Mouse (Mus musculus): ENCODE measurements around the gene Psen2. TPM values are rescaled to one million over a fixed set of nuclear protein-coding genes. Genes with fewer than 3 reads are reported as not detected.

The Psen2 gene
- polyA plus RNA-seq, 1 experiment from 2014 or later = 15.6 TPM

GRCm38 (mm10) chr1:180251176-180252048 is 11.8 kb downstream of the Psen2 start:
- Histone ChIP-seq H3K4me3 (no peak overlapping the region), H3K9me3 (no peaks in the 10 kb centered on the region), H3K27me3 (ENCODE audit: insufficient read depth, poor library complexity, severe bottlenecking) (peaks cover 11% of the 10 kb centered on the region; the same call in 1 of the 2 replicates), H3K27ac (peak overlapping the region; percentile 44; the same call in 1 of the 2 replicates), H3K4me1 (peaks cover 65% of the 10 kb centered on the region), H3K36me3 (no peaks in the 10 kb centered on the region)
- 44% methylated on average over 10 of the region's 10 CpGs for WGBS
- no peak for DNase-seq (ENCODE audit: low spot score)

- DNase-seq (ENCODE audit: low spot score) = no peak
- Histone ChIP-seq H3K4me1 (peaks cover 67% of the 10 kb centered on the region), H3K27ac (peak overlapping the region; percentile 71), H3K9me3 (no peaks in the 10 kb centered on the region), H3K36me3 (0 out of 2 replicates have a peak, but pooled peaks cover 3% of the 10 kb centered on the region), H3K27me3 (ENCODE audit: insufficient read depth, poor library complexity, severe bottlenecking) (peaks cover 11% of the 10 kb centered on the region; the same call in 1 of the 2 replicates), H3K4me3 (peak overlapping the region; percentile 33)
- WGBS = 40% methylated on average over 8 of the region's 8 CpGs
Measured at GRCm38 (mm10) chr1:180250441-180250830, 12.8 kb downstream of the Psen2 start.

GRCm38 (mm10) chr1:180249666-180250440 is 13.4 kb downstream of the Psen2 start:
- Histone ChIP-seq H3K4me1 (peaks cover 64% of the 10 kb centered on the region), H3K27me3 (ENCODE audit: insufficient read depth, poor library complexity, severe bottlenecking) (peaks cover 7% of the 10 kb centered on the region; the same call in 1 of the 2 replicates), H3K36me3 (0 out of 2 replicates have a peak, but pooled peaks cover 7% of the 10 kb centered on the region), H3K9me3 (no peaks in the 10 kb centered on the region), H3K4me3 (peak overlapping the region; percentile 33), H3K27ac (peak overlapping the region; percentile 71)
- WGBS = 14% methylated on average over 20 of the region's 20 CpGs
- peak; percentile 83 for DNase-seq (ENCODE audit: low spot score)

- Histone ChIP-seq H3K9me3 (no peaks in the 10 kb centered on the region), H3K27ac (peak overlapping the region; percentile 69), H3K4me3 (no peak overlapping the region), H3K27me3 (ENCODE audit: insufficient read depth, poor library complexity, severe bottlenecking) (no peaks in the 10 kb centered on the region; the same call in 1 of the 2 replicates), H3K36me3 (peaks cover 7% of the 10 kb centered on the region; the same call in 1 of the 2 replicates), H3K4me1 (peaks cover 61% of the 10 kb centered on the region)
- no peak for DNase-seq (ENCODE audit: low spot score)
- 41% methylated on average over 7 of the region's 7 CpGs for WGBS
Measured at GRCm38 (mm10) chr1:180248593-180249146, 14.6 kb downstream of the Psen2 start.

GRCm38 (mm10) chr1:180247901-180248300 is 15.3 kb downstream of the Psen2 start:
- Histone ChIP-seq H3K27me3 (ENCODE audit: insufficient read depth, poor library complexity, severe bottlenecking) (no peaks in the 10 kb centered on the region; the same call in 1 of the 2 replicates), H3K4me1 (peaks cover 61% of the 10 kb centered on the region), H3K9me3 (no peaks in the 10 kb centered on the region), H3K36me3 (peaks cover 10% of the 10 kb centered on the region; the same call in 1 of the 2 replicates), H3K4me3 (no peak overlapping the region), H3K27ac (peak overlapping the region; percentile 69; the same call in 1 of the 2 replicates)
- DNase-seq (ENCODE audit: low spot score) = no peak
- WGBS = 38% methylated on average over 7 of the region's 7 CpGs

- WGBS = 61% methylated on average over 13 of the region's 13 CpGs
- no peak for DNase-seq (ENCODE audit: low spot score)
- Histone ChIP-seq H3K9me3 (no peaks in the 10 kb centered on the region), H3K27me3 (ENCODE audit: insufficient read depth, poor library complexity, severe bottlenecking) (no peaks in the 10 kb centered on the region; the same call in 1 of the 2 replicates), H3K36me3 (peaks cover 13% of the 10 kb centered on the region; the same call in 1 of the 2 replicates), H3K4me3 (no peak overlapping the region), H3K4me1 (peaks cover 53% of the 10 kb centered on the region), H3K27ac (0 out of 2 replicates have a peak overlapping the region, but pooled peaks have one; percentile 22)
Measured at GRCm38 (mm10) chr1:180245741-180246507, 17.3 kb downstream of the Psen2 start.

- 78% methylated on average over 3 of the region's 3 CpGs for WGBS
- Histone ChIP-seq H3K9me3 (no peaks in the 10 kb centered on the region), H3K27me3 (ENCODE audit: insufficient read depth, poor library complexity, severe bottlenecking) (no peaks in the 10 kb centered on the region), H3K27ac (no peak overlapping the region), H3K4me3 (no peak overlapping the region), H3K4me1 (peaks cover 2% of the 10 kb centered on the region; the same call in 1 of the 2 replicates), H3K36me3 (peaks cover 28% of the 10 kb centered on the region)
- no peak for DNase-seq (ENCODE audit: low spot score)
Measured at GRCm38 (mm10) chr1:180231729-180232128, 31.5 kb downstream of the Psen2 start.

- DNase-seq (ENCODE audit: low spot score) = no peak
- Histone ChIP-seq H3K4me1 (peaks cover 9% of the 10 kb centered on the region), H3K9me3 (no peaks in the 10 kb centered on the region), H3K27ac (no peak overlapping the region), H3K4me3 (no peak overlapping the region), H3K36me3 (peaks cover 28% of the 10 kb centered on the region), H3K27me3 (ENCODE audit: insufficient read depth, poor library complexity, severe bottlenecking) (no peaks in the 10 kb centered on the region)
- WGBS = 30% methylated on average over 2 of the region's 2 CpGs
Measured at GRCm38 (mm10) chr1:180230580-180230979, 32.7 kb downstream of the Psen2 start.

- H3K9me3 ChIP-seq = no peaks in the 10 kb centered on the region
- H3K36me3 ChIP-seq = peaks cover 26% of the 10 kb centered on the region
- no peak overlapping the region for H3K27ac ChIP-seq
- peaks cover 14% of the 10 kb centered on the region for H3K4me1 ChIP-seq
- DNase-seq (ENCODE audit: low spot score) = no peak
- WGBS = 78% methylated on average over 7 of the region's 7 CpGs
- no peak overlapping the region for H3K4me3 ChIP-seq
- no peaks in the 10 kb centered on the region for H3K27me3 ChIP-seq (ENCODE audit: insufficient read depth, poor library complexity, severe bottlenecking)
Measured at GRCm38 (mm10) chr1:180229906-180230305, 33.3 kb downstream of the Psen2 start.

- Histone ChIP-seq H3K27ac (no peak overlapping the region), H3K9me3 (no peaks in the 10 kb centered on the region), H3K4me1 (peaks cover 14% of the 10 kb centered on the region), H3K27me3 (ENCODE audit: insufficient read depth, poor library complexity, severe bottlenecking) (peaks cover 3% of the 10 kb centered on the region; the same call in 1 of the 2 replicates), H3K4me3 (no peak overlapping the region), H3K36me3 (peaks cover 21% of the 10 kb centered on the region)
- no peak for DNase-seq (ENCODE audit: low spot score)
- WGBS = 74% methylated on average over 12 of the region's 12 CpGs
Measured at GRCm38 (mm10) chr1:180228854-180229253, 34.4 kb downstream of the Psen2 start.

GRCm38 (mm10) chr1:180226766-180227165 is 36.5 kb downstream of the Psen2 start:
- H3K27ac ChIP-seq = peak overlapping the region; percentile 78; the same call in 1 of the 2 replicates

More at GRCm38 (mm10) chr1:180226766-180227165, 36.5 kb downstream of the Psen2 start:
- Histone ChIP-seq H3K36me3 (peaks cover 16% of the 10 kb centered on the region), H3K4me3 (peak overlapping the region; percentile 62), H3K27me3 (ENCODE audit: insufficient read depth, poor library complexity, severe bottlenecking) (peaks cover 7% of the 10 kb centered on the region; the same call in 1 of the 2 replicates), H3K9me3 (no peaks in the 10 kb centered on the region), H3K4me1 (peaks cover 14% of the 10 kb centered on the region)
- no peak for DNase-seq (ENCODE audit: low spot score)
- 81% methylated on average over 3 of the region's 3 CpGs for WGBS

All from heart, embryonic 10.5 days (tissue).